Mouse (Mus musculus) kidney, embryonic 16.5 days (tissue): Measurements from ENCODE around the gene Olfr322. TPM values are rescaled to one million over a fixed set of nuclear protein-coding genes. Genes with fewer than 3 reads are reported as not detected.

Source experiments
- ATAC-seq: fragments of 200-750 bp; cut with Nextera tagmentation; 2 replicates; pipeline ENCODE4 v1.8.0; 2017; ENCODE audit warnings: moderate TSS enrichment; ENCODE audit not compliant: low FRiP score, low TSS enrichment
- H3K27ac ChIP-seq: fragments of 300-500 bp; sonication (generic); 2 replicates; pipeline ENCODE4 v1.5.1; 2014; ENCODE audit warnings: low read length
- H3K27me3 ChIP-seq: fragments of 300-500 bp; sonication (generic); 2 replicates; pipeline ENCODE4 v1.6.1; 2014; ENCODE audit warnings: low read length, control low read depth, mixed read lengths; ENCODE audit not compliant: insufficient read depth
- H3K36me3 ChIP-seq: fragments of 300-500 bp; sonication (generic); 2 replicates; pipeline ENCODE4 v1.6.1; 2014; ENCODE audit warnings: low read length, control low read depth, mixed read lengths; ENCODE audit not compliant: insufficient read depth
- H3K4me1 ChIP-seq: fragments of 300-500 bp; sonication (generic); 2 replicates; pipeline ENCODE4 v1.6.1; 2014; ENCODE audit warnings: low read length, control low read depth, mixed read lengths; ENCODE audit not compliant: insufficient read depth
- H3K4me2 ChIP-seq: fragments of 300-500 bp; sonication (generic); replicated peaks from 2 replicates; pipeline ENCODE4 v1.6.1; 2014; ENCODE audit warnings: low read depth, low read length
- H3K4me3 ChIP-seq: fragments of 300-500 bp; sonication (generic); 2 replicates; pipeline ENCODE4 v1.5.1; 2014; ENCODE audit warnings: mild to moderate bottlenecking, low read length
- H3K9ac ChIP-seq: fragments of 300-500 bp; sonication (generic); replicated peaks from 2 replicates; pipeline ENCODE4 v1.6.1; 2014; ENCODE audit warnings: low read length
- H3K9me3 ChIP-seq: fragments of 300-500 bp; sonication (generic); 2 replicates; pipeline ENCODE4 v1.6.1; 2016; ENCODE audit warnings: low read length, control low read depth
- WGBS: fragments of 180-500 bp; shearing (Covaris S2); extraction: QIAGEN DNeasy Blood & Tissue Kit; methylation state at CpG from one replicate; pipeline ENCODE4 v1.1.7; 2014; 5-methylcytosine and 5-hydroxymethylcytosine counted together
- polyA plus RNA-seq: library from polyadenylated mRNA; unstranded; fragments of >200 nt; fragmentation: Nextera tagmentation; extraction: Ambion mirVana; gene quantifications from 2 replicates; pipeline ENCODE4 v1.2.1, GENCODE M21; 2015

Olfr322 gene
- polyA plus RNA-seq, 1 experiment from 2014 or later, result 0.04 TPM

- Histone ChIP-seq H3K9me3 (no peaks in the 10 kb centered on the region), H3K4me2 (no peak overlapping the region), H3K4me3 (no peak overlapping the region), H3K27me3 (peaks cover 16% of the 10 kb centered on the region; the same call in 1 of the 2 replicates), H3K4me1 (peaks cover 2% of the 10 kb centered on the region; the same call in 1 of the 2 replicates), H3K9ac (no peak overlapping the region), H3K27ac (no peak overlapping the region), H3K36me3 (no peaks in the 10 kb centered on the region)
- WGBS, result 37% methylated on average over 7 of the region's 7 CpGs
- ATAC-seq, result no peak
These were observed 20.3 kb upstream of the Olfr322 start for GRCm38 (mm10) chr11:58638176-58638701.

GRCm38 (mm10) chr11:58640272-58640867 lies 18.2 kb upstream of the Olfr322 start, which contains the start of gene Trim58:
Trim58 (plus strand) TSS chr11:58640465.
- Histone ChIP-seq H3K9me3 (no peaks in the 10 kb centered on the region), H3K4me1 (peaks cover 2% of the 10 kb centered on the region; the same call in 1 of the 2 replicates), H3K4me2 (peak within 1 kb of the TSS; percentile 57), H3K27me3 (peaks cover 16% of the 10 kb centered on the region; the same call in 1 of the 2 replicates), H3K9ac (peak within 1 kb of the TSS; percentile 37), H3K27ac (no peak within 1 kb of the TSS), H3K36me3 (no peaks in the 10 kb centered on the region), H3K4me3 (peak within 1 kb of the TSS; percentile 36)
- peak; percentile 42; the same call in 1 of the 2 replicates for ATAC-seq
- WGBS, result 2% methylated on average over 34 of the region's 34 CpGs

GRCm38 (mm10) chr11:58641057-58641456 lies 17.5 kb upstream of the Olfr322 start:
- WGBS, result 27% methylated on average over 14 of the region's 14 CpGs
- peak overlapping the region; percentile 57 for H3K4me2 ChIP-seq
- H3K9me3 ChIP-seq, result no peaks in the 10 kb centered on the region
- H3K9ac ChIP-seq, result no peak overlapping the region
- no peaks in the 10 kb centered on the region for H3K36me3 ChIP-seq
- peaks cover 16% of the 10 kb centered on the region; the same call in 1 of the 2 replicates for H3K27me3 ChIP-seq
- H3K27ac ChIP-seq, result no peak overlapping the region
- ATAC-seq, result 0 out of 2 replicates have a peak, but pooled peaks have one; percentile 2
- H3K4me1 ChIP-seq, result peaks cover 2% of the 10 kb centered on the region; the same call in 1 of the 2 replicates
- H3K4me3 ChIP-seq, result peak overlapping the region; percentile 36; the same call in 1 of the 2 replicates

- no peak for ATAC-seq
- Histone ChIP-seq H3K36me3 (no peaks in the 10 kb centered on the region), H3K4me2 (no peak overlapping the region), H3K4me1 (peaks cover 2% of the 10 kb centered on the region; the same call in 1 of the 2 replicates), H3K4me3 (no peak overlapping the region), H3K27ac (no peak overlapping the region), H3K27me3 (peaks cover 16% of the 10 kb centered on the region; the same call in 1 of the 2 replicates), H3K9me3 (no peaks in the 10 kb centered on the region), H3K9ac (no peak overlapping the region)
- 89% methylated on average over 13 of the region's 13 CpGs for WGBS
These were observed 16.8 kb upstream of the Olfr322 start for GRCm38 (mm10) chr11:58641638-58642358.

- Histone ChIP-seq H3K36me3 (no peaks in the 10 kb centered on the region), H3K27me3 (peaks cover 10% of the 10 kb centered on the region; the same call in 1 of the 2 replicates), H3K9ac (no peak overlapping the region), H3K4me1 (peaks cover 2% of the 10 kb centered on the region; the same call in 1 of the 2 replicates), H3K9me3 (no peaks in the 10 kb centered on the region), H3K4me2 (no peak overlapping the region), H3K27ac (no peak overlapping the region), H3K4me3 (no peak overlapping the region)
- 38% methylated on average over 6 of the region's 6 CpGs for WGBS
- ATAC-seq, result no peak
These were observed 15.2 kb upstream of the Olfr322 start for GRCm38 (mm10) chr11:58643350-58643749.

GRCm38 (mm10) chr11:58655151-58655550 lies 3.4 kb upstream of the Olfr322 start:
- no peak overlapping the region for H3K27ac ChIP-seq
- no peak overlapping the region for H3K9ac ChIP-seq
- H3K9me3 ChIP-seq, result peaks cover 2% of the 10 kb centered on the region; the same call in 1 of the 2 replicates
- no peak overlapping the region for H3K4me3 ChIP-seq
- no peaks in the 10 kb centered on the region for H3K27me3 ChIP-seq
- H3K4me1 ChIP-seq, result 0 out of 2 replicates have a peak, but pooled peaks cover 4% of the 10 kb centered on the region
- WGBS, result 74% methylated on average over 3 of the region's 3 CpGs
- ATAC-seq, result peak; percentile 51; the same call in 1 of the 2 replicates
- H3K36me3 ChIP-seq, result no peaks in the 10 kb centered on the region
- H3K4me2 ChIP-seq, result no peak overlapping the region

- Histone ChIP-seq H3K27me3 (no peaks in the 10 kb centered on the region), H3K27ac (no peak overlapping the region), H3K36me3 (no peaks in the 10 kb centered on the region), H3K4me2 (no peak overlapping the region), H3K4me3 (no peak overlapping the region), H3K9ac (no peak overlapping the region), H3K4me1 (no peaks in the 10 kb centered on the region), H3K9me3 (no peaks in the 10 kb centered on the region)
- ATAC-seq, result no peak
These were observed 10.7 kb downstream of the Olfr322 start for GRCm38 (mm10) chr11:58669252-58669651.

GRCm38 (mm10) chr11:58671825-58672224 lies 13.2 kb downstream of the Olfr322 start:
- no peak overlapping the region for H3K4me2 ChIP-seq
- H3K4me1 ChIP-seq, result no peaks in the 10 kb centered on the region
- WGBS, result 50% methylated on average over 4 of the region's 4 CpGs
- H3K9ac ChIP-seq, result no peak overlapping the region
- ATAC-seq, result no peak
- no peak overlapping the region for H3K27ac ChIP-seq
- no peaks in the 10 kb centered on the region for H3K9me3 ChIP-seq
- no peaks in the 10 kb centered on the region for H3K27me3 ChIP-seq
- no peak overlapping the region for H3K4me3 ChIP-seq
- H3K36me3 ChIP-seq, result no peaks in the 10 kb centered on the region

- no peaks in the 10 kb centered on the region for H3K27me3 ChIP-seq
- no peak within 1 kb of the TSS for H3K4me3 ChIP-seq
- no peaks in the 10 kb centered on the region for H3K9me3 ChIP-seq
- H3K4me1 ChIP-seq, result no peaks in the 10 kb centered on the region
- no peaks in the 10 kb centered on the region for H3K36me3 ChIP-seq
- H3K27ac ChIP-seq, result no peak within 1 kb of the TSS
- no peak within 1 kb of the TSS for H3K4me2 ChIP-seq
- H3K9ac ChIP-seq, result no peak within 1 kb of the TSS
- 88% methylated on average over 1 of the region's 1 CpGs for WGBS
- no peak for ATAC-seq
These were observed 22.2 kb downstream of the Olfr322 start, which contains the start of gene Olfr320 for GRCm38 (mm10) chr11:58680799-58681198. Olfr320 (plus strand) TSS chr11:58681099.
